Mouse (Mus musculus) stomach, postnatal 0 days (tissue): ENCODE data around the gene Mapk3.

Experiments used
- CTCF ChIP-seq: IDR thresholded peaks from 2 replicates; pipeline ENCODE4 v1.5.1; 2016; ENCODE audit warnings: antibody characterized with exemption, low read depth, mild to moderate bottlenecking, moderate library complexity
- EP300 ChIP-seq: optimal IDR thresholded peaks from 2 replicates; pipeline ENCODE3; 2016; ENCODE audit warnings: antibody characterized with exemption

DNA sequence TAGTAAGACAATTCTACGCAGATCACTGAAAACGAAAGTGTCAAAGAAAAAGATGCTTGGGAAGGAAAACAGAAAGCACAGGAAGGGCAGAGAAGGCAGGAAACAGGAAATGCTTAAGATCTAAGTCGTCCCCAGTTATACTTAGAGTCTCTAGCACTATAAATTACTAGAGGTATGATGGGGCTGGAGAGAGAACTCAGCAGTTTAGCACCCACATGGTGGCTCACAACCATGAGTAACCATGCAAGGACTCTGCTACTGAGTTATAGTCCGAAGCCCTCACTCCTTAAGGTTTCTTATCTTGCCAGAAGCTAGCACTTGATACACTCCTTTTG is 34.8 kb downstream of the Mapk3 start:
- TF ChIP-seq CTCF (no peak), EP300 (no peak)
